Comparison of ENCODE assay signal across 18 mouse cellular contexts in the genomic region with DNA sequence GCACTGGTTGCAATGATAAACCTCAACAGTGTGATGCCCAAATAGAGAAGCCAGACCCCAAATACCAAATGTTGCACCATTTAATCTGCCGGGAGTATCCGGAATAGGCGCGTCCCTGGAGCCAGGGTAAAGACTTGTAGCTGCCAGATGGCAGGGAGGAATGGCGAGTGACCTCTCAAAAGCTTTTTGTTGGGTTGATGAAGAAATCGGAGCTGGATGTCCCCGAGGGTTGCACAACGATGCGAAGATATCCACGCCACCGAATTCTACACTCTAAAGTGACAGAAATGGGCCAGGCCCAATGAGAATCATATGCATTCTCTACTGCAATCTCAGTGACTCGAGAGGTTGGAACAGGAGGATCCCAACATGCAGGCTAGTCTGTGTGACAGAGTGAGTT.
A peak's percentile ranks its signal among the peaks of the same experiment; 100 is the strongest.
DNase-seq lines count a peak whose midpoint lies in the region; TF ChIP-seq lines count a peak whose summit lies in the region.
"Had no signal": no experiment of that assay in that cellular context is flagged by ENCODE, and none has a peak within 500 bp of the region (broad histone marks: within the 10 kb centered on the region; RNA-seq: fewer than 3 reads in every experiment).

No protein-coding gene starts in this region.

- WGBS in lung, adult 2 months, result 83% methylated on average over 12 of the region's 12 CpGs

- TF ChIP-seq POLR2A in lung, adult 2 months (IDR thresholded peaks at IDR 0.05; ENCODE audit: borderline replicate concordance, extremely low read depth, low read depth, low read length), result no peak

- TF ChIP-seq CTCF in lung, adult 2 months (IDR thresholded peaks at IDR 0.05; ENCODE audit: insufficient read depth, low read length), result no peak

- peak; percentile 30 for DNase-seq in adrenal gland, adult 2 months
- DNase-seq in adrenal gland, postnatal 14 days, result no peak
- peak; percentile 9 to 19 for DNase-seq in lung, adult 18-20 months
- no peak for DNase-seq in lung, adult 2 months
- peak; percentile 20 for DNase-seq in lung, postnatal 36 days
- no peak for DNase-seq in lung, postnatal 25 days (ENCODE audit: low spot score)
- DNase-seq: adrenal gland, postnatal 10 days; B cell, adult 2 months; cerebellum, adult 11-12 months; cerebellum, adult 2 months; cerebellum, adult 9-10 months; cerebellum, postnatal 10 days; cerebellum, postnatal 25 days; forebrain, postnatal 0 days had no signal

- no peak overlapping the region for H3K4me3 ChIP-seq in lung, adult 2 months (replicated peaks; ENCODE audit: extremely low read depth, low read depth, low read length)
- H3K4me3 ChIP-seq: embryonic facial prominence, embryonic 10.5 days; embryonic facial prominence, embryonic 12.5 days; forebrain, embryonic 13.5 days; forebrain, embryonic 15.5 days had no signal

- no peaks in the 10 kb centered on the region for H3K4me1 ChIP-seq in lung, adult 2 months (ENCODE audit: control insufficient read depth, insufficient read depth, low read length)
- H3K4me1 ChIP-seq: embryonic facial prominence, embryonic 12.5 days; forebrain, embryonic 13.5 days; forebrain, embryonic 15.5 days had no signal

Comparison
In these comparisons a context has a peak if more than half of its experiments do, and no peak if none do; other contexts are left out.
1. DNase-seq: peak in adrenal gland, adult 2 months (single experiment), lung, adult 18-20 months (2 of 2) and lung, postnatal 36 days (single experiment); none in adrenal gland, postnatal 14 days (single experiment), lung, adult 2 months (single experiment) and lung, postnatal 25 days (single experiment).